Mouse (Mus musculus): ENCODE data around the gene Ppp3ca.

Gene Ppp3ca

GRCm38 (mm10) chr3:136670110-136670359 lies at the start of gene Ppp3ca:
Gene Ppp3ca (plus strand): TSS chr3:136670124.
- no peak for DNase-seq (ENCODE audit: low read depth)

- DNase-seq (ENCODE audit: low read depth) = no peak
Measured at GRCm38 (mm10) chr3:136640544-136641230, 29.2 kb upstream of the Ppp3ca start.

GRCm38 (mm10) chr3:136650966-136651365 lies 19.0 kb upstream of the Ppp3ca start:
- DNase-seq (ENCODE audit: low read depth) = no peak

GRCm38 (mm10) chr3:136651496-136651895 lies 18.4 kb upstream of the Ppp3ca start:
- DNase-seq (ENCODE audit: low read depth) = no peak

GRCm38 (mm10) chr3:136656460-136657035 lies 13.4 kb upstream of the Ppp3ca start:
- no peak for DNase-seq (ENCODE audit: low read depth)

GRCm38 (mm10) chr3:136658681-136659080 lies 11.2 kb upstream of the Ppp3ca start:
- no peak for DNase-seq (ENCODE audit: low read depth)

- no peak for DNase-seq (ENCODE audit: low read depth)
Measured at GRCm38 (mm10) chr3:136665119-136665518, 4.8 kb upstream of the Ppp3ca start.

- no peak for DNase-seq (ENCODE audit: low read depth)
Measured at GRCm38 (mm10) chr3:136668072-136668471, 1.9 kb upstream of the Ppp3ca start.

GRCm38 (mm10) chr3:136669231-136670109 lies 454 bp upstream of the Ppp3ca start:
- peak; percentile 92 for DNase-seq (ENCODE audit: low read depth)

- DNase-seq (ENCODE audit: low read depth) = no peak
Measured at GRCm38 (mm10) chr3:136670360-136671131, 622 bp downstream of the Ppp3ca start.

- DNase-seq (ENCODE audit: low read depth) = no peak
Measured at GRCm38 (mm10) chr3:136671161-136671939, 1.4 kb downstream of the Ppp3ca start.

- no peak for DNase-seq (ENCODE audit: low read depth)
Measured at GRCm38 (mm10) chr3:136671940-136672278, 2.0 kb downstream of the Ppp3ca start.

- DNase-seq (ENCODE audit: low read depth) = no peak
Measured at GRCm38 (mm10) chr3:136672870-136673269, 2.9 kb downstream of the Ppp3ca start.

- DNase-seq (ENCODE audit: low read depth) = no peak
Measured at GRCm38 (mm10) chr3:136673363-136673762, 3.4 kb downstream of the Ppp3ca start.

- DNase-seq (ENCODE audit: low read depth) = no peak
Measured at GRCm38 (mm10) chr3:136674486-136674885, 4.6 kb downstream of the Ppp3ca start.

- no peak for DNase-seq (ENCODE audit: low read depth)
Measured at GRCm38 (mm10) chr3:136676991-136677390, 7.1 kb downstream of the Ppp3ca start.

- DNase-seq (ENCODE audit: low read depth) = no peak
Measured at GRCm38 (mm10) chr3:136678386-136678785, 8.5 kb downstream of the Ppp3ca start.

- DNase-seq (ENCODE audit: low read depth) = no peak
Measured at GRCm38 (mm10) chr3:136679903-136680491, 10.1 kb downstream of the Ppp3ca start.

- no peak for DNase-seq (ENCODE audit: low read depth)
Measured at GRCm38 (mm10) chr3:136682242-136682641, 12.3 kb downstream of the Ppp3ca start.

- DNase-seq (ENCODE audit: low read depth) = no peak
Measured at GRCm38 (mm10) chr3:136684191-136684958, 14.5 kb downstream of the Ppp3ca start.

GRCm38 (mm10) chr3:136686429-136686828 lies 16.5 kb downstream of the Ppp3ca start:
- no peak for DNase-seq (ENCODE audit: low read depth)
